Mouse (Mus musculus) hindbrain, embryonic 12.5 days (tissue): Measurements from ENCODE around the gene Rbm7. TPM values are rescaled to one million over a fixed set of nuclear protein-coding genes. Genes with fewer than 3 reads are reported as not detected.

Experiments
- ATAC-seq: fragments of 200-750 bp; cut with Nextera tagmentation; 2 replicates; pipeline ENCODE4 v1.8.0; 2017; ENCODE audit warnings: moderate TSS enrichment; ENCODE audit not compliant: low FRiP score
- H3K27ac ChIP-seq: fragments of 300-500 bp; sonication (generic); 2 replicates; pipeline ENCODE4 v1.5.1; 2016; ENCODE audit warnings: mild to moderate bottlenecking
- H3K27me3 ChIP-seq: fragments of 300-500 bp; sonication (generic); 2 replicates; pipeline ENCODE4 v1.6.1; 2016; ENCODE audit warnings: mild to moderate bottlenecking
- H3K36me3 ChIP-seq: fragments of 300-500 bp; sonication (generic); 2 replicates; pipeline ENCODE4 v1.6.1; 2016; ENCODE audit warnings: mild to moderate bottlenecking
- H3K4me1 ChIP-seq: fragments of 300-500 bp; sonication (generic); 2 replicates; pipeline ENCODE4 v1.6.1; 2016
- H3K4me2 ChIP-seq: fragments of 300-500 bp; sonication (generic); replicated peaks from 2 replicates; pipeline ENCODE4 v1.6.1; 2016; ENCODE audit warnings: mild to moderate bottlenecking
- H3K4me3 ChIP-seq: fragments of 300-500 bp; sonication (generic); 2 replicates; pipeline ENCODE4 v1.5.1; 2016; ENCODE audit warnings: mild to moderate bottlenecking
- H3K9ac ChIP-seq: fragments of 300-500 bp; sonication (generic); 2 replicates; pipeline ENCODE4 v1.6.1; 2016; ENCODE audit warnings: mild to moderate bottlenecking, moderate library complexity
- H3K9me3 ChIP-seq: fragments of 300-500 bp; sonication (generic); replicated peaks from 2 replicates; pipeline ENCODE4 v1.6.1; 2016; ENCODE audit warnings: mild to moderate bottlenecking
- WGBS: fragments of 180-500 bp; shearing (Covaris S2); methylation state at CpG from one replicate; pipeline ENCODE4 v1.1.7; 2016; 5-methylcytosine and 5-hydroxymethylcytosine counted together
- microRNA-seq: library from miRNA; unstranded; fragments of <30 nt; microRNA quantifications from one replicate; pipeline ENCODE4, GENCODE M21; 2017
- polyA plus RNA-seq: library from polyadenylated mRNA; unstranded; fragments of >200 nt; fragmentation: Nextera tagmentation; extraction: Ambion mirVana; gene quantifications from 2 replicates; pipeline ENCODE4 v1.2.1, GENCODE M21; 2016

Rbm7 gene
- polyA plus RNA-seq, 1 experiment from 2014 or later: 100 TPM

DNA sequence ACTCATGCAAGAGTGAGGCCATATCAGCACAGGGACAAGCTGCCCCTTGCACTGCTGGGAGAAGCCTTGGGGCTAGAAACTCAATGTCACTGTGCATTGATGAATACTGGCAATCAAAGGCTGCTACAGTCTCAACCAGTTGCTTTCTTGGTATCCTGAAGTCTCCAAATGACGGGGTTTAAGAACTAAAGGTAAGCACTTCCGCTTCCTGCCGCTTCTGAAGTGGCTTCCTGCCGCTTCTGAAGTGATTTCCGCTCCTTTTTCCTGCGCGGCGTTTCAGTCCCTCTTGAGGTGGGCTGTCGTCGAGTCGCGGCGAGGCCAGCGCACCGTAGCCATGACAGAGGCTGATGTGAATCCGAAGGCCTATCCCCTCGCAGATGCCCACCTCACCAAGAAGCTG is 45.0 kb downstream of the Rbm7 start:
- Histone ChIP-seq H3K4me3 (no peak overlapping the region), H3K27me3 (no peaks in the 10 kb centered on the region), H3K27ac (no peak overlapping the region), H3K4me1 (no peaks in the 10 kb centered on the region), H3K9ac (no peak overlapping the region), H3K4me2 (no peak overlapping the region), H3K9me3 (no peaks in the 10 kb centered on the region), H3K36me3 (no peaks in the 10 kb centered on the region)
- no peak for ATAC-seq
- WGBS: 91% methylated on average over 17 of the region's 17 CpGs

DNA sequence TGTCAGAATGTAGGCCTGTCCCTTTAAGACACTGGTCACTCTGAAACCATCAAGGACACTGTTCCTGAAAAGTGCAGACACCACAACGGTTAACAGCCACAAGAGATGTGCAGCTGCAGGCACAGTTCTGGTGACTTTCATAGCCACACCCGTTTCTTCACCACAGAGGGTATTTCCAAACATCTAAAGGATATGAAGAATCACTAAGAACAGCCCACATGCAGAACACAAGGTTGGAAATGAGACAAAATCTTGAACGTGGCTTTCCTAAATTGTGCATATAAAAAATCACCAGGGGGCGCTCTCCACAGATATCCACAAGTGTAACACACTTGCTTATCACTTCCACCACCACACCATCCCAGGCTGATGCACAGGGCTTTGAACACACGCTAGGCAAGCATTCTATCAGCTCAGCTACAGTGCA is 47.3 kb downstream of the Rbm7 start:
- WGBS: 43% methylated on average over 5 of the region's 5 CpGs
- no peak overlapping the region for H3K9ac ChIP-seq
- no peak overlapping the region for H3K4me3 ChIP-seq
- H3K4me1 ChIP-seq: no peaks in the 10 kb centered on the region
- H3K4me2 ChIP-seq: no peak overlapping the region
- ATAC-seq: no peak
- no peaks in the 10 kb centered on the region for H3K36me3 ChIP-seq
- H3K27ac ChIP-seq: no peak overlapping the region
- H3K9me3 ChIP-seq: no peaks in the 10 kb centered on the region
- H3K27me3 ChIP-seq: no peaks in the 10 kb centered on the region

DNA sequence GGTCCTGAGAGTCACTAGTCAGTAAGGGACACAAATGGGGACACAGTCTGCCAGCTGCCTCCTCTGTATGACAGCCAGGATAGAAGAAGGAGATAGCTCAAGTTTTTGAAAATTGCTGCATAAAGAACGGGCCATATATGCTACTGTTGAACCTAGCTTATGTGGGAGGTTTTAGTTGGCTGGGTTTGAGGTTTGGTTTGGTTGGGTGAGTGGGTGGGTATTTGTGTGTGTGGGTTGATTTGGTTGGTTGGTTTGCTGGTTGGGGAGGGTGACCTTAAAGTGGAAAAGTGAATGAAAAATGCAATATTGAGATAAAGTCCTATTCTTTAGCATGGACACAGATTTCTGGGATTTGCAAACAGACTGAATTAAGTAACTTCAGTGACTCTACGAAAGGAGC is 50.3 kb downstream of the Rbm7 start:
- no peak for ATAC-seq
- H3K9me3 ChIP-seq: no peaks in the 10 kb centered on the region
- H3K4me3 ChIP-seq: no peak overlapping the region
- H3K36me3 ChIP-seq: no peaks in the 10 kb centered on the region
- no peak overlapping the region for H3K9ac ChIP-seq
- no peaks in the 10 kb centered on the region for H3K4me1 ChIP-seq
- H3K4me2 ChIP-seq: no peak overlapping the region
- H3K27me3 ChIP-seq: no peaks in the 10 kb centered on the region
- 81% methylated on average over 2 of the region's 2 CpGs for WGBS
- H3K27ac ChIP-seq: no peak overlapping the region

DNA sequence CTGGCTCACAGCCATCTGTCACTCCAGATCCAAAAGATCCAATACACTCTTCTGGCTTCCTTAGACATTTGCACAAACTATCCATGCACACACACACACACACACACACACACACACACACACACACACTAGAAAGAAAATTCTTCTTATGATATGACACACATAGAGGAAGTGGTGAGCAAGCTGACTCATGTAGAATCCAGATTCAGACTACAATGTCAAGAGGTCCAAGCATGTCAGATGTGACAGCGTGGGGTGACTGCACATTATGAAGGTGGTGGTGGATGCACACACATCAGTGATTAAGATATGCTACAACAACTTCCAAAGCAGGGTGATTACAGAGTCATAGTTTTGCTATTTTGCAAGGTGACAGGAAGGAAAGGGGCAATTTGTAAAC is 51.2 kb downstream of the Rbm7 start:
- no peak for ATAC-seq

More for the DNA sequence above, 51.2 kb downstream of the Rbm7 start:
- no peak overlapping the region for H3K4me2 ChIP-seq
- H3K9me3 ChIP-seq: no peaks in the 10 kb centered on the region
- no peaks in the 10 kb centered on the region for H3K36me3 ChIP-seq
- H3K4me3 ChIP-seq: no peak overlapping the region
- whole genome bisulfite sequencing: 98% methylated on average over 1 of the region's 1 CpGs
- H3K27me3 ChIP-seq: no peaks in the 10 kb centered on the region
- no peaks in the 10 kb centered on the region for H3K4me1 ChIP-seq
- no peak overlapping the region for H3K9ac ChIP-seq
- H3K27ac ChIP-seq: no peak overlapping the region

Small RNAs within 50 kb of the gene (microRNA-seq; reads per million reads assigned to microRNA genes)
- gene Gm23653: not detected

Other genes with a start within 250 kb of the Rbm7 start
- gene Nxpe2, start 141.8 kb downstream of the Rbm7 start, polyA plus RNA-seq: 0.69 and 0.76 TPM in 2 replicates
- gene Rexo2, start 14.7 kb downstream of the Rbm7 start, polyA plus RNA-seq: 81.3 and 85.6 TPM in 2 replicates
- 37.6 and 39.5 TPM in 2 replicates for gene Gm5617, start 143 bp upstream of the Rbm7 start, polyA plus RNA-seq
- gene Nnmt, start 109.9 kb upstream of the Rbm7 start, polyA plus RNA-seq: 0.98 and 1.2 TPM in 2 replicates